In genomic region chr15:95314121-95314807, GRCm38 (mm10) we compare ENCODE assay signal across 9 mouse cellular contexts.
DNase-seq lines count a peak whose midpoint lies in the region; ATAC-seq lines count a peak whose summit lies in the region.
"Had no signal": no experiment of that assay in that cellular context is flagged by ENCODE, and none has a peak within 500 bp of the region (broad histone marks: within the 10 kb centered on the region; RNA-seq: fewer than 3 reads in every experiment).

No protein-coding gene starts in this region.

- no peaks in the 10 kb centered on the region for H3K36me3 ChIP-seq in midbrain, embryonic 16.5 days (ENCODE audit: control insufficient read depth, insufficient read depth, low read length)

- H3K9ac ChIP-seq in midbrain, embryonic 16.5 days (ENCODE audit: low read depth, low read length): no peak overlapping the region

- H3K4me3 ChIP-seq in midbrain, embryonic 16.5 days (ENCODE audit: low read depth, low read length): no peak overlapping the region

- 30% methylated on average over 16 of the region's 16 CpGs for WGBS in midbrain, embryonic 16.5 days

- H3K4me1 ChIP-seq in midbrain, embryonic 16.5 days (ENCODE audit: control insufficient read depth, insufficient read depth, low read length): peaks cover 20% of the 10 kb centered on the region

- H3K27ac ChIP-seq in midbrain, embryonic 16.5 days (ENCODE audit: low read length): no peak overlapping the region

- H3K27me3 ChIP-seq in midbrain, embryonic 16.5 days (ENCODE audit: control insufficient read depth, insufficient read depth, low read depth, low read length): no peaks in the 10 kb centered on the region

- 0 out of 2 replicates have a peak, but pooled peaks have one; percentile 51 for ATAC-seq in midbrain, embryonic 16.5 days

- peak; percentile 18 for DNase-seq in adrenal gland, postnatal 10 days
- DNase-seq in adrenal gland, postnatal 4 days (ENCODE audit: low spot score in 2 of 2): no peak
- DNase-seq in kidney, postnatal 4 days: peak; percentile 46
- DNase-seq in kidney, adult 9 months: no peak
- DNase-seq in cerebellum, postnatal 36 days: peak; percentile 33 to 42
- DNase-seq in adipocyte (ENCODE audit: low spot score): no peak
- DNase-seq in thymus, postnatal 10 days (ENCODE audit: low spot score in 2 of 2): no peak
- DNase-seq: gastrocnemius, postnatal 36 days had no signal

- no peaks in the 10 kb centered on the region for H3K9me3 ChIP-seq in midbrain, embryonic 16.5 days (replicated peaks; ENCODE audit: control insufficient read depth, low read length, poor library complexity, severe bottlenecking)

- no peak overlapping the region for H3K4me2 ChIP-seq in midbrain, embryonic 16.5 days (ENCODE audit: low read length)

Comparison
In these comparisons a context has a peak if more than half of its experiments do, and no peak if none do; other contexts are left out.
1. DNase-seq: peak in adrenal gland, postnatal 10 days (single experiment), kidney, postnatal 4 days (2 of 2) and cerebellum, postnatal 36 days (2 of 2); none in adrenal gland, postnatal 4 days (0 of 2), kidney, adult 9 months (single experiment), adipocyte (single experiment) and thymus, postnatal 10 days (0 of 2).